Mouse (Mus musculus) splenic B cell, adult 2 months (primary cell): ENCODE data around the gene Olfr283.
"Not testable (repeated sequence)": the region's sequence is repeated elsewhere in the genome, so short reads cannot be mapped to it uniquely, and the experiment has no call there.

Source experiments
- DNase-seq: peaks from one replicate; pipeline ENCODE4 v3.0.0-alpha.2; 2011; ENCODE audit warnings: low read depth, low spot score
- H3K27me3 ChIP-seq: 2 replicates; pipeline ENCODE4 v1.6.1; 2012; ENCODE audit warnings: mild to moderate bottlenecking, low read length, moderate library complexity, mixed read lengths; ENCODE audit not compliant: control insufficient read depth, poor library complexity, insufficient read depth, severe bottlenecking
- H3K36me3 ChIP-seq: 2 replicates; pipeline ENCODE4 v1.6.1; 2012; ENCODE audit warnings: mild to moderate bottlenecking, low read length, moderate library complexity, mixed read lengths; ENCODE audit not compliant: control insufficient read depth, poor library complexity, insufficient read depth, severe bottlenecking

The Olfr283 gene

GRCm38 (mm10) chr15:98380846-98381245 lies at the start of gene Olfr283:
TSS of gene Olfr283 (minus strand) at chr15:98380946.
- no peak for DNase-seq
- Histone ChIP-seq H3K27me3 (no peaks in the 10 kb centered on the region), H3K36me3 (no peaks in the 10 kb centered on the region)

- no peak for DNase-seq
- no peaks in the 10 kb centered on the region for H3K27me3 ChIP-seq
- H3K36me3 ChIP-seq = no peaks in the 10 kb centered on the region
These were observed 44.4 kb upstream of the Olfr283 start for GRCm38 (mm10) chr15:98425188-98425587.

GRCm38 (mm10) chr15:98424753-98425152 lies 44.0 kb upstream of the Olfr283 start:
- Histone ChIP-seq H3K27me3 (no peaks in the 10 kb centered on the region), H3K36me3 (no peaks in the 10 kb centered on the region)
- no peak for DNase-seq

DNA sequence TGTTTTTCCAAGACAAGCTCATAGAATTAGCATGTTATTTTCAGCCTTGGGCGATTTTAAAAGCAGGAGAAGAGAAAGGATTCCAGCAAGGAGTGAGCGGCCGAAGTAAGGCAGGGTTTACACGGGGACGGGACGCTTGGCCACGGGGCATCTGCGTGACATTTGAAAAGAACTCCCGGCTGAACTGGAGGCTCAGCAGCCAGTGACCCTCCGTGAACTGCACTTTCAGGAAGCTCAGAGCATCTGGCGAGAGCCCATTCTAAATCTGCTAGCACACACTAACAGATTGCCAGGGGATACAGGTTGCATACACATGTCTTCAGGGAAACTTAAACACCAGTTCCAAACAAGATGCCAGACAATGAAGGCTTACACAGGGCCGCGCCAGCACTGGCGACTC lies 43.6 kb upstream of the Olfr283 start:
- DNase-seq = no peak
- Histone ChIP-seq H3K36me3 (no peaks in the 10 kb centered on the region), H3K27me3 (no peaks in the 10 kb centered on the region)

- Histone ChIP-seq H3K36me3 (no peaks in the 10 kb centered on the region), H3K27me3 (no peaks in the 10 kb centered on the region)
- DNase-seq = no peak
These were observed 40.2 kb upstream of the Olfr283 start for GRCm38 (mm10) chr15:98420897-98421296.

DNA sequence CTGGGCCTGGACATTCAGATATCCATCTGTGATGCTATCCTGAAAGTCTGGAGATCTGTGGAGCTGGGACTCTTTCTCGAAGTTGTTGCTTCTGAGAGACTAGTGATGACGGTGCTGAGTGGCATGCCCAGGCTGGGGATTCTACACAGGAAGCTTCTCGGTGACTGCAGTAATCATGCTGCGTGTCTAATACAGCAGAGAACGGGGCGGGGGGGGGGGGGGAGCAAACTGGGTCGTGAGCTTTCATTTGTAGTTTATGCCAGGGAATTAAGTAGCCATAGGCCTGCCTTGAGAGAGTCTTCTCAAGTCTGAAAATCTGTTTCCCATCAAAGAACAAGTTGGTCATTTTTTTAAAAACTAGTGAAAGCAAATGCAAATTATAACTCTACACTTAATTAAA lies 37.4 kb upstream of the Olfr283 start:
- Histone ChIP-seq H3K36me3 (no peaks in the 10 kb centered on the region), H3K27me3 (no peaks in the 10 kb centered on the region)
- DNase-seq = no peak

- not testable (repeated sequence) for H3K36me3 ChIP-seq, H3K27me3 ChIP-seq
- peak; percentile 52 for DNase-seq
These were observed 36.5 kb upstream of the Olfr283 start for GRCm38 (mm10) chr15:98417285-98417684.

DNA sequence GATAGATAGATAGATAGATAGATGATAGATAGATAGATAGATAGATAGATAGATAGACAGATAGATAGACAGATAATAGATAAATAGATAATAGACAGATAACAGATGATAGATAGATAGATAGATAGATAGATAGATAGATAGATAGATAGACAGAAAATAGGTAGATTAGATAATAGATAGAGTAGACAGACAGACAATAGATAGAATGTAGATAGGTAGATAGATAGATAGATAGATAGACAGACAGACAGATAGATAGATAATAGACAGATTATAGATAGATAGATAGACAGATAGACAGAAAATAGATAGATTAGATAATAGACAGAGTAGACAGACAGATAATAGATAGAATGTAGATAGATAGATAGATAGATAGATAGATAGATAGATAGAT lies 36.1 kb upstream of the Olfr283 start:
- H3K36me3 ChIP-seq, H3K27me3 ChIP-seq, DNase-seq: not testable (repeated sequence)

DNA sequence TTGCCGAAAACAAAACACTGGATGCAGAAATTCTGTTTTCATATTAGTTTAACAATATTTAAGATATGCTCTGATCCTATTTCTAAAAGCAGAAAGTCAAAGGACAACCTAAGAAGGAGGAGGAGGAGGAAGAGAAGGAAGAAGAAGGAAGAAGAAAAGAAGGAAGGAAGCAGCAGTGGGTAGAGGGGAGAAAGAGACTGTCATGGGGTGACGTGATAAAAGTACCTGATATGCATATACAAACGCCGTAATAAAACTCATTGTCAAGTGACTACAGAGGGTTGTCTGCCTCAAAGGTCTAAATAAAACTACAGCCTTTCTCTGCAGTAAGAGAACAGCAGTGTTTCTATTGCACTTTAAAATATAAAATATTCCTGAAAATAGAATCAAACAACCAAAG lies 35.2 kb upstream of the Olfr283 start:
- H3K27me3 ChIP-seq = no peaks in the 10 kb centered on the region
- no peak for DNase-seq
- no peaks in the 10 kb centered on the region for H3K36me3 ChIP-seq

GRCm38 (mm10) chr15:98410249-98410648 lies 29.5 kb upstream of the Olfr283 start:
- H3K36me3 ChIP-seq = no peaks in the 10 kb centered on the region
- DNase-seq = no peak
- H3K27me3 ChIP-seq = no peaks in the 10 kb centered on the region

GRCm38 (mm10) chr15:98409635-98410034 lies 28.9 kb upstream of the Olfr283 start:
- Histone ChIP-seq H3K36me3 (no peaks in the 10 kb centered on the region), H3K27me3 (no peaks in the 10 kb centered on the region)
- DNase-seq = no peak

DNA sequence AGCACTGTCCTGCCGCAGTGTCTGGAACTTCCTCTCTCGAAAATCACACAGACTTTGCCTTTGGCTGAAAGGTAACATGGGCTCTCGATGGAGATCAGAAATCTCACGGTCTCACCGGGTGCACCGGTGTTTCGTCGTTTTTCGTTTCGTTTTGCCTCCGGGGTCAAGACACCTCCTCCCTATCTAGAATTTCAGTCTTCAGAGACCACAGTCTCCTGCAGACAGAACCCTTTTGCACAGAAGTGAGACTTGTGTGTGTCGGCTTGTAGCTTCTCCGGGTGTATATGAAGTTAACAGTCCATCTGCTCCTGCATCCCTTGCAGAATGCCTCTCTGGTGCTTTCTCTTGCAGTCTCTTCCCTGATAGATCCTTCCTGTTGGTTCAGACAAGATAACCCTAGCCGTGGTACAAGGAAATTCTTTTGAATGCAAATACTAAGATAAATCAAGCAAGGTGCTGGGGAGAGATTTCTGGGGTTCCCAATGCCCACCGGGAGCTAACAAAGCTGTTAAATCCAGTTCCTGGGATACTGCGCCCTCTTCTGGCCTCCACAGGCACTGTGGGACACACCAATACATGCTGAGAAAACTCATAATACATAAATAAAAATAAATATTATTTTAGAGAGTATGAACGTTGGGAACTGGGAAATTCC lies 27.8 kb upstream of the Olfr283 start:
- Histone ChIP-seq H3K27me3 (no peaks in the 10 kb centered on the region), H3K36me3 (no peaks in the 10 kb centered on the region)
- DNase-seq = peak; percentile 8

DNA sequence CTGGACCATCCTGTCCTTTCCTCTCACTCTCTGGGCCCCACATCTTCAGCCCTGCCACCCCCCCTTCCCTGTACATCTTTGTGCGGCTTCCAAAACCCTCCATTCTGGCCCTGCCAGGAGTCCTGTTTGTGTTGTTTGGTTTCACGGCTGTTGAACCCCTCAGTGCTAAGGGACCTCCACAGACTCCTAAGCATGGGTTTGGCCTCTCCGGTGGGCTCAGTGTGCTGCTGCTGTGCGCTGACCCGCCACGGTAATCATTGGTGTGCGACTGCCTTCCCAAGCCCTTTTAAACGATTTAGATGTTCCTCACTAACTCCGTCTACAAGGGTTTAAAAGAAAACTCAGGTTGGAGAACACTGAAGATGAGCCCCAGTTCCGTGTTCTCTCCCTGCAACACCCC lies 21.6 kb upstream of the Olfr283 start:
- H3K36me3 ChIP-seq = no peaks in the 10 kb centered on the region
- H3K27me3 ChIP-seq = no peaks in the 10 kb centered on the region
- no peak for DNase-seq

DNA sequence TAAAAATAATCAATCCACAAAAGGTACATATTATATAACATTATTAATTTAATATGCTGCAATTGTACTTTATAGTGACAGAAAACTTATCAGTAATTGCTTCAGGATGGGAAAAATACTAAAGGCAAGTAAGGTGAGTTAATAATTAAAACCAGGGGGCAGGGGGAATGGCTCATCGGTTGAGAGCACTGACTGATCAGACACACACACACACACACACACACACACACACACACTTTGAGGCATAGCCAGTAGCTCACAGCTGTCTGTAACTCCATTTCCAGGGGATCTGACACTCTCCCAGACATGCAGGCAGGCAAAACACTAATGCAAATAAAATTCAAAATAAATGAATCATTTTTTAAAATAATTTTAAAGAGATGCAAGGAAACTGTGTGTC lies 16.4 kb upstream of the Olfr283 start:
- DNase-seq = no peak
- no peaks in the 10 kb centered on the region for H3K27me3 ChIP-seq
- H3K36me3 ChIP-seq = no peaks in the 10 kb centered on the region

DNA sequence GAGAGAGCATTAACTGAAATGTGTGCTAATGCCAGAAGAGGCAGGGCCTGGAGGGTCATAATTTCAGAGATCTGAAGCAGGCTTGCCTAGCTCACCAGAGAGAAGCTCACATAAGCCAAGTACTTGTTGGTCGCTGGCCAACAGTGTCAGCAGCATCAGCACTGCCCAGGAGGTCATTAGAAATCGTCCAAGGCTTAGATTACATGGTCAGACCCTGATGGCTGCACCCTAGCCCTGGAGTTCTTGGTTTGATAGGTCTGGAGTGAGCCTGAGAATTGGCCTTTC lies 11.1 kb upstream of the Olfr283 start:
- Histone ChIP-seq H3K27me3 (no peaks in the 10 kb centered on the region), H3K36me3 (no peaks in the 10 kb centered on the region)
- DNase-seq = no peak

DNA sequence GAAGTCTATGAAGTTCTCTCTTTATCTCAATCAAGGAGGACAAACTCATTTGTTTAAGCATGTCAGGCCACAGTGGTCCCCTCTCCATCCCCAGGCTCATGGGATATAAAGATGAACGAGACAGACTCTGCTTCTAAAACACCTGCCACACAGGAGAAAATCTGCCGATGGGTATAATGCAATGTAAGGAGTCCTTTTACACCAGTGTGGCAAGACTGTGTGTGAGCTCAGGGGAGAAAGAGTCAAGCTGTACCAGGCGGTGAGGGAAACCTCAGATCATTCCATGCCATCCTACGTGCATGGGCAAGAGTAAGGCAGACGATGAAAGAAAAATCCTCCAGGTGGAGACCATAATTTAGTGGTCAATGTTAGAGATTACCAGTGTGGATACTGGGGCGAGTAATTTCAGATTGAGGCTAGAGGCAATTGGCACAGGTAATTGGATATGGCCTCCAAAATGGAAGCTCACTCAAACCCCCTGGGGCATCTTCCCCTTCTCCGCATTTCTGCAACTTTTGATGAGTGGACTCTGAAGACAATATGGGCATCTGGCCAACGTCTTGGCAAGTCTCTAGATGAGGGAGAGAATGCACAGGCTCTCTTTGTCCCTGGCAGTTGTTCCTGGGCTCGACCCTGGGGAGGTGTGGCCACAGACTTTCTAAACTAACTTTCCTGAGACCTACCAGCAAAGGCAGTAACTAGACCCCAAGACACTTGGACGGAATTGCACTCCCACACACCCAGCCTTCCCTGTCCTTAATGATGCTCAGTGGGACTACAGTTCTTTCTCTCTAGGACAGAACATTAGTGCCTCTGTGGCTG lies 10.5 kb upstream of the Olfr283 start:
- Histone ChIP-seq H3K27me3 (no peaks in the 10 kb centered on the region), H3K36me3 (no peaks in the 10 kb centered on the region)
- DNase-seq = no peak
